Mouse (Mus musculus) heart, embryonic 10.5 days (tissue): Measurements from ENCODE around the gene Ankrd55. TPM values are rescaled to one million over a fixed set of nuclear protein-coding genes. Genes with fewer than 3 reads are reported as not detected.
"Not testable (repeated sequence)": the region's sequence is repeated elsewhere in the genome, so short reads cannot be mapped to it uniquely, and the experiment has no call there.

ENCODE experiments used
- DNase-seq: peaks from one replicate; pipeline ENCODE4 v3.0.0-alpha.2; 2017; ENCODE audit warnings: low spot score
- H3K27ac ChIP-seq: fragments of 300-500 bp; sonication (generic); 2 replicates; pipeline ENCODE4 v1.5.1; 2016; ENCODE audit warnings: mild to moderate bottlenecking
- H3K27me3 ChIP-seq: fragments of 300-500 bp; sonication (generic); 2 replicates; pipeline ENCODE4 v1.6.1; 2016; ENCODE audit warnings: mild to moderate bottlenecking; ENCODE audit not compliant: poor library complexity, insufficient read depth, severe bottlenecking
- H3K36me3 ChIP-seq: fragments of 300-500 bp; sonication (generic); 2 replicates; pipeline ENCODE4 v1.6.1; 2016; ENCODE audit warnings: mild to moderate bottlenecking, moderate library complexity
- H3K4me1 ChIP-seq: fragments of 300-500 bp; sonication (generic); 2 replicates; pipeline ENCODE4 v1.6.1; 2016; ENCODE audit warnings: mild to moderate bottlenecking
- H3K4me3 ChIP-seq: fragments of 300-500 bp; sonication (generic); 2 replicates; pipeline ENCODE4 v1.5.1; 2016; ENCODE audit warnings: mild to moderate bottlenecking, moderate library complexity
- H3K9me3 ChIP-seq: fragments of 300-500 bp; sonication (generic); 2 replicates; pipeline ENCODE4 v1.6.1; 2016; ENCODE audit warnings: mild to moderate bottlenecking, moderate library complexity
- WGBS: fragments of 180-500 bp; shearing (Covaris S2); methylation state at CpG from one replicate; pipeline ENCODE4 v1.1.7; 2016; 5-methylcytosine and 5-hydroxymethylcytosine counted together
- polyA plus RNA-seq: library from polyadenylated mRNA; unstranded; fragments of >200 nt; fragmentation: Nextera tagmentation; extraction: Ambion mirVana; gene quantifications from 2 replicates; pipeline ENCODE4 v1.2.1, GENCODE M21; 2016

Ankrd55 gene
- polyA plus RNA-seq, 1 experiment from 2014 or later, result not detected

DNA sequence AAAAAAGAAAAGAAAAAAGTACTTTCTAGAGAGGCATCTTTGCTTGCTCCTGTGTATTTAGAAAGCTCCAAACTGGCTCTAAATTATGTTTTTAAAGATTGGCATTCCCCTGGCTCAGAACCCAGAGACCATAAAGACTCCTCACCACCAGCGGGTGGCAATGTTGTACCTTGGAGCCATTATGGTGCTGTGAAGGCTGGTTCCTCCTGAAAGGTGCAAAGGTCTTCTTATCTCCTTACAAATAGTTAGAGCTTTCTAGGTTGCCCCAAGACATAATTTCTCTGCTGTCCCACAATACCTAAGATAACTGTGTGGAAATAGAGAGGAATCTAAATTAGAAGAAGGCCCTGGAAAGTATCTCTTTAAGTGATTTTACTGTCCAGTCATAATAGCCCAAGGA lies 20.4 kb downstream of the Ankrd55 start:
- no peak for DNase-seq
- no peaks in the 10 kb centered on the region for H3K27me3 ChIP-seq
- H3K36me3 ChIP-seq, result no peaks in the 10 kb centered on the region
- WGBS, result 8% methylated on average over 1 of the region's 1 CpGs
- H3K27ac ChIP-seq, result no peak overlapping the region
- no peaks in the 10 kb centered on the region for H3K9me3 ChIP-seq
- no peak overlapping the region for H3K4me3 ChIP-seq
- H3K4me1 ChIP-seq, result 0 out of 2 replicates have a peak, but pooled peaks cover 13% of the 10 kb centered on the region

DNA sequence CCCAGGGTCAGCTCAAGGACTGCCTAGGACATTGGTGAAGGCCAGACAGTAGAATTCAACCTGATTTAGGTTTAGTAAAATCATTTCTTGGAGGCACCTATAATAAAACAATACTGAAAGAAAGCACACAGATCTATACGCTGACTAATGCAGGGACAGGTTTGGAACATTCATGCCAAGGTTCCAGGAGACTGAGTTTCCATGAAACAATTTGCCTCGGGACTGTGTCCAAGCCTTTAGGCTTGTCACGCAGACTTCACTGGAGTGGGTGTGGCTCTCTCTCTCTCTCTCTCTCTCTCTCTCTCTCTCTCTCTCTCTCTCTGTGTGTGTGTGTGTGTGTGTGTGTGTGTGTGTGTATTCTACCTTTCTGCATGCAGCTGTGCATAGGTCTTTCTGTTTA lies 23.4 kb downstream of the Ankrd55 start:
- not testable (repeated sequence) for H3K9me3 ChIP-seq, DNase-seq, H3K36me3 ChIP-seq, H3K4me3 ChIP-seq, H3K27me3 ChIP-seq
- Histone ChIP-seq H3K27ac (0 out of 2 replicates have a peak overlapping the region, but pooled peaks have one; percentile 10), H3K4me1 (0 out of 2 replicates have a peak, but pooled peaks cover 13% of the 10 kb centered on the region)
- WGBS, result 50% methylated on average over 3 of the region's 3 CpGs

DNA sequence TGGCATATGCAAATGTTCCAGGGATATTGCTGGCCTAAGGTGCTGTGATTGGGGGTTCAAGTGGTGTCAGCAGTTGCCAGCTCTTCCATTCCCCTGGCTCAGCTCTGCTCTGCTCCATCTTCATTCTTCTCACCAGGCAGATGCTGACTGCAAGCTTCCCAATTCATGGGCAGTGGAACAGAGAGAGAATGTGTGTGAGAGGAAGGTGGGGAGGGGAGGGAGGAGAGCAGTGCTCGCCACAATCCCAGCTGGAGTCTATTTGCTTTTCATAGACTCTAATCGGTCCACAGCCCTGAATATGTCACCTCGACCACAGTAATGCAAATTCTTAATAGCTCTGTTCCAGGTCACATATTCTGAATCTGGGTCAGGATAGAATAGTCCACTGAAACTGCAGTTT lies 27.2 kb downstream of the Ankrd55 start:
- H3K4me1 ChIP-seq, result 0 out of 2 replicates have a peak, but pooled peaks cover 11% of the 10 kb centered on the region
- H3K36me3 ChIP-seq, result no peaks in the 10 kb centered on the region
- H3K9me3 ChIP-seq, result no peaks in the 10 kb centered on the region
- WGBS, result 65% methylated on average over 3 of the region's 3 CpGs
- no peaks in the 10 kb centered on the region for H3K27me3 ChIP-seq
- no peak overlapping the region for H3K4me3 ChIP-seq
- no peak overlapping the region for H3K27ac ChIP-seq
- no peak for DNase-seq

DNA sequence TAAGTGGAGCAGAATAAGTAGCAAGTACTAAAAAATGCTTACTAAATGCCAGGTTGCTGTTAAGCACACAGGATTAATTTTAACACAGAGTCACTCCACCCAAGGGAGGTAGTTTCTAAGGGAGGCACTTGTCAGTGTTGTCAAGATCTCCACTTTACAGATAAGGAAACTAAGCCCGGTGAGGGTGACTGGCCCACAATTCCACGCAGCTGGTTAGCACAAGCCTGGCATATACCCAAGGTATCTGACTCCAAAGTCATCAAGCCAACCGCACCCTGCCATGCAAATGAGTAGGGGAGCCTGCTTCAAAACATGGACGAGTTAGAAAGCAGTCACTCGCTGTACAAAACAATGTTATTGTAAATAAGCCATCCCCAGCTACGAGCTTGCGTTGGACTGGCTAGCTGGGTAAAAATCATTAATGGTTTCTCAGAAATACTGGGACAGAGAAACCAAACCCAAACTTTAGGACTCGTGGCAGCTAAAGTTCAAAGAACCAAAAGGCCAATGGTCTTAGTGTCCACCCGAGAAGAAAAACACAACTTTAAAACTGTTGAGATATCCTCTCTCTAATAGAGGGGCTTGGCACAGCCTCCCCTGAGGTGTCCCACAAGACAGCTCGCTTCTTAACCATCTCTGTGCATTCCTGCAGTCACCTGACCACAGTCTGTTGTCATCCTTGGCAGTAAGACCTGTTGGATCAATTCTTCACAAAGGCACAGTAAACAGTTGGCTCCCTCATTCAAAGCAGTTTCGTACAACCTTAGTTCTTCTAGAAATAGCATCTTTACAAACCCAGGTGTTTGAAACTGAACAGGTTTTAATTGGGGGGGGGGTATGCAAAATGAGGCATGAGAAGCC lies 28.6 kb downstream of the Ankrd55 start:
- no peak for DNase-seq
- no peak overlapping the region for H3K27ac ChIP-seq

DNA sequence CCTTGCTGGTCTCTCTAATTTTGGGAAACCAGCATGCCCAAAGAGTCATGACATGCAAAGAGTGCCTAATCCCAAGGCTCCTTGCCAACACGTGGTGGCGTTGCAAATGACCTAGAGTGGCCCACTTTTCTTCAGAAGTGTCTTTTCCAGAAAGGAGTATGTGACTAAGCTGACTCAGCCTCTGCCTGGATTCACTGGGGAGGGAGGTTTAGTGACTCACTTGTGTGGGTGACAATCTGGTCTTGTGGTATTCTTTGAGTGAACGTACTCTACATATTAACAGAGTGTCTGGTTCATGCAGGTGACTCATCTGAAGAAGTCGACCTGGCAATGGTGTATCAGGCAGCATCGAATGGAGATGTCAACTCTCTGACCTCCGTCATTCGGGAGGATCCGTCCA lies 29.9 kb downstream of the Ankrd55 start:
- Histone ChIP-seq H3K27me3 (no peaks in the 10 kb centered on the region), H3K4me1 (no peaks in the 10 kb centered on the region), H3K9me3 (no peaks in the 10 kb centered on the region), H3K27ac (no peak overlapping the region), H3K36me3 (no peaks in the 10 kb centered on the region), H3K4me3 (no peak overlapping the region)
- WGBS, result 83% methylated on average over 8 of the region's 8 CpGs
- no peak for DNase-seq

More for the DNA sequence above, 28.6 kb downstream of the Ankrd55 start:
- no peaks in the 10 kb centered on the region for H3K9me3 ChIP-seq
- WGBS, result 64% methylated on average over 11 of the region's 11 CpGs
- no peaks in the 10 kb centered on the region for H3K36me3 ChIP-seq
- no peaks in the 10 kb centered on the region for H3K27me3 ChIP-seq
- H3K4me1 ChIP-seq, result 0 out of 2 replicates have a peak, but pooled peaks cover 1% of the 10 kb centered on the region
- H3K4me3 ChIP-seq, result no peak overlapping the region

DNA sequence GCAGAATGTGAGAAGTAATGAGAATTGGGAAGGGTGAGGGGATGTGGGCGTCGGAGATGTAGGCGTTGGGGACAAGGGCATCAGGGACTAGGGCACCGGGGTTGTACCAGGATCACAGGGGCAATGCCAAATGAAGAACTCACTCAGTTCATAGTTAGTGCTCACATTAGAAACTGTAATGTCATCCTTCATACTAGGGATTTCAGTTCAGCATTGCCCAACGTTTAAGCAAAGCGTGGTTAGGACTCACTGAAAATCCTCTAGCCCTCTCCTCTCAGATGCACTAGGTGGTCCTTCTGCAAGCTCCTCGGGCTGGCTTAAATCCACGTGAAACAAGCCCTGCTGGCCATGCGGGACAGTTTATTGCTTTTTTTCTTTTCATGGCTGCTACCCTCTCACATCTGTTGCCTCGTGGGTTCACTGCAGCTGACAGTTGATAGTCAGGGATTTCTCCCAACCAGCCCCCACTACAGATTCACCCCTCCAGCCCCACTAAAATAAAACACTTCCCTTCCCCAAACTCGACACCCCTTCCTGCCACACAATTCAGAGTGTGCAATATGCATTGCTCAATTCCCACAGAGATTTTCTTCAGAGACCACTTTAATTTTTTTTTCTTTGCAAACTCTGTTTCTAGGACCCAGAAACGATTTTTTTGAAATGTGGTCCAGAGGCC lies 35.5 kb downstream of the Ankrd55 start:
- H3K27ac ChIP-seq, result no peak overlapping the region
- H3K27me3 ChIP-seq, result no peaks in the 10 kb centered on the region
- no peaks in the 10 kb centered on the region for H3K36me3 ChIP-seq
- no peak overlapping the region for H3K4me3 ChIP-seq
- H3K4me1 ChIP-seq, result no peaks in the 10 kb centered on the region; the same call in 1 of the 2 replicates
- DNase-seq, result no peak
- no peaks in the 10 kb centered on the region for H3K9me3 ChIP-seq
- WGBS, result 72% methylated on average over 12 of the region's 12 CpGs

DNA sequence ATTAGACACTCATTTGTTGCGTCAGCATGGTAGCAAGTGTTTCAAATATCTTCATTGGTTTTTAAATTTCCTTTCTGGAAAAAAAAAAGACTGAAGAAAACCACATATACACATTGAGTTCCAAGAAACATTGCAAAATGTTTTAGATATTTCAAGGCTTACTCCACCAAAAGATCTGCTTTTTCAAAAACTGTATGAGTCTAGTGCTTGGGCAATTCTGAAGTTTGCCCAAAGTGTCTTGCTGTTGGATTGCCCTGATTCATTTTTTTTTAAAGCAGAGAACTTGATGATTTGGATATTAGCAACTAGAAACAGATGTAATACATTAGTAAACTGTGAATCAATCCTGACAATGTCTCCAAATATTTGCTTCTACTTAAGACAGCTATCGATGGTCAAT lies 36.9 kb downstream of the Ankrd55 start:
- Histone ChIP-seq H3K4me1 (no peaks in the 10 kb centered on the region; the same call in 1 of the 2 replicates), H3K27me3 (no peaks in the 10 kb centered on the region), H3K27ac (no peak overlapping the region), H3K4me3 (no peak overlapping the region), H3K36me3 (no peaks in the 10 kb centered on the region), H3K9me3 (no peaks in the 10 kb centered on the region)
- DNase-seq, result no peak
- WGBS, result 89% methylated on average over 2 of the region's 2 CpGs

DNA sequence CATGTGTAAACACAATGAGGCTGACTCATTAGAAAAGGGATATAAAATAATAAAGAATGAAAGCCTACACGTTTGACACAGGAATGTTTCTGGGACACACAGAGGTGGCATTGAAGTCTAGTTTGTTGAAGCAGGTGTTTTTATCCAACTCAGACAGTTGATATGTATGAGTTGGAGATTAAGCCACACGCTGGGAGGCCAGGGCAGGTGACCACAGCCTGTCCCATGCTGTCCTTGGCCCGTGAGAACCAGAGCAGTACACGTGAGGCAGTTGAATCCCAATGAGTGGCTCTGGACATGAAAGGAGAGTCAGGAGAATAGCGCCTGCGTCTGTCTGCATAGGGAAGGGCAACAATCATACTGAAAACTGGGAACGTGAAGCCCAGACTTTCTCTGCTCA lies 38.2 kb downstream of the Ankrd55 start:
- WGBS, result 82% methylated on average over 7 of the region's 7 CpGs
- H3K4me3 ChIP-seq, result no peak overlapping the region
- H3K4me1 ChIP-seq, result peaks cover 6% of the 10 kb centered on the region
- H3K27ac ChIP-seq, result no peak overlapping the region
- no peak for DNase-seq
- H3K36me3 ChIP-seq, result no peaks in the 10 kb centered on the region
- no peaks in the 10 kb centered on the region for H3K27me3 ChIP-seq
- H3K9me3 ChIP-seq, result no peaks in the 10 kb centered on the region

DNA sequence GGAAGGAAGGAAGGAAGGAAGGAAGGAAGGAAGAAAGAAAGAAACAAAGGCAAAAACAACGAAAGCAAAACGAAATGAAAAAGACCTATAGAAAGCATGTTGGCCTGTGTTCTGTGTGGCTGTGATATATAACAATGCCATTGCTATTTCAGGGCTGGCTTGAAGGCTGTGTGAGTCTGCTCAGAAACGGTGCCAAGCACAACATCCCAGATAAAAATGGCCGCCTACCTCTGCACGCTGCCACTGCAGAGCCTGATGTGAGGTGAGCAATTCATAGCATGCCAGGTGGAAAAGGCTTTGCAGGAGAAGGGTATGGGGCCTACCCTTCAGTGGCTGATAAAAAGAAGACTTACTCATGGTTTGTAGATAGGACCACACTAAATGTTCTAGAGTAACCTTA lies 38.7 kb downstream of the Ankrd55 start:
- Histone ChIP-seq H3K4me3 (no peak overlapping the region), H3K4me1 (peaks cover 12% of the 10 kb centered on the region), H3K36me3 (no peaks in the 10 kb centered on the region), H3K27me3 (no peaks in the 10 kb centered on the region), H3K27ac (0 out of 2 replicates have a peak overlapping the region, but pooled peaks have one; percentile 3), H3K9me3 (no peaks in the 10 kb centered on the region)
- no peak for DNase-seq
- 72% methylated on average over 5 of the region's 5 CpGs for WGBS

DNA sequence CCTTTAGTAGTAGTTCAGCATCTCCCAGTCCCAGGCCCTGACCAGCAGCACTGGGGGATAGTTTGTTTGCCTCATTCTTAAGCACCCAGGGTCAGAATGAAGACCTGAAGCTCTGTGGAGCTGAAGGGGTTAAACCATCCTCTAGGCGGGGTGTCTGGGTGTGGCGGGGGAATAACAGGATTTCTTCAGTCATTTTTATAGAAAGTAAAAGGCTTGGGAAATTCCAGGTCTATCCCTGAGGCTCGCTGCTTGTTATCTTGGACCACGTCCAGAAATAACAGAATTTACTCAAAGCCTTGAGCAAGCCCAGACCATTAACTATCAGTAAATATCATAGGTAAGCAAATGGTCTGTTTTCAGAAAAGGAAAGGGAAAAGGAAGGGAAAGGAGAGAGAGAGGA lies 39.3 kb downstream of the Ankrd55 start:
- DNase-seq, result no peak
- 42% methylated on average over 4 of the region's 4 CpGs for WGBS
- H3K36me3 ChIP-seq, result no peaks in the 10 kb centered on the region
- H3K9me3 ChIP-seq, result no peaks in the 10 kb centered on the region
- no peaks in the 10 kb centered on the region for H3K27me3 ChIP-seq
- peaks cover 17% of the 10 kb centered on the region for H3K4me1 ChIP-seq
- H3K4me3 ChIP-seq, result no peak overlapping the region
- 0 out of 2 replicates have a peak overlapping the region, but pooled peaks have one; percentile 3 for H3K27ac ChIP-seq

DNA sequence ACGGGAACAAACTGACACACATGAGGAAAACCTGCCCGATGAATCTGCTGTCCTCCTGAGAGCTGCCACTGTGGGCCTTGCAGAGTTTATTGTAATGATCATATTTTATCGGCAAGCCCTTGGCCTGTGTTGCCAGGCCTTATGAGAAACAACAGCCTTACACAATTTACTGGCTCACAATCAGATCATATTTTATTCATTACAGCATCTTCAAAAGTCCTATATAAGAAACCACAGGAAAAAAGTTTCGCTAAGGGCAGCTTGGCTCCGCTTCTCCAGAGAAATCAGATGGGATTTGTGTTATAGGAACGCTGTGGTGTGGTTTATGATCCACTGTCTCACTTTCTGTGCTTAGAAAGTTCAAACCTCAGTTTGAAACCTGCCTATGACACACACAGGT lies 42.0 kb downstream of the Ankrd55 start:
- H3K4me3 ChIP-seq, result no peak overlapping the region
- no peak overlapping the region for H3K27ac ChIP-seq
- no peaks in the 10 kb centered on the region for H3K27me3 ChIP-seq
- DNase-seq, result no peak
- WGBS, result 88% methylated on average over 6 of the region's 6 CpGs
- H3K9me3 ChIP-seq, result no peaks in the 10 kb centered on the region
- H3K36me3 ChIP-seq, result no peaks in the 10 kb centered on the region
- H3K4me1 ChIP-seq, result peaks cover 30% of the 10 kb centered on the region

DNA sequence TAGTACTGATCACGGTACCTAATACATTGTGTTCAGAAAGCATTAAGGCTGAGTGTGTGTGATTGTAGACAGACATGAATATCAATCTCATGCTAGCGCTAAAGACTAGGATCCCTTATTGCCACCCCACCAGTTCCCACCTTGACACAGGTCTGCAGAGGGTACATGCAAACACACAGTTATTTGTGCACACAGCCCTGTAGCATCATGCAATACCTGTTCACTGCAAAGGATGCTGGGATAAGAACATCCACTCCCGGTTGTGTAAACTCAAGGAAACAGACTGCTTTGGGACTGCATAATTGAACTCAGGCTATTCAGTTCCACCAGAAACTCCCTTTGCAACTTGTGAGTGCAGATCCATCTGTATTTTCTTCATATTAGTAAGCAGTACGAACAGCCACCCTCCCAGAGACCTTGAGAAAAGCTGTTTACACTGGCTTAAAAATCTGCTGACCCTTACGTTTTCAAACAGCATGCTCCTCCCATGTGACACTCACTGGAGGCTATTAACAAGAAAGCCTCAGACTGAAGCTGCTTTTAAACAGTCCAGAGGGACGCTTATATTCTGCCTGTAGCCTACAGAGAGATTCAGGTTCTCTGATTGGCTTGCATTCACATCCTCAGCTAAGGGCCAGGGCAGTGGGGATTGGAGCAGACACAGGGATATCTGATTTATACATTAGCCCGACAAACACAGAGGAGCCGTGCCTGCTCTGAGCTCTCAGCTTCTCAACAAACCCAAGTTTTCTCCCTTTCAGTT lies 42.8 kb downstream of the Ankrd55 start:
- WGBS, result 53% methylated on average over 8 of the region's 8 CpGs
- H3K27me3 ChIP-seq, result no peaks in the 10 kb centered on the region
- H3K36me3 ChIP-seq, result no peaks in the 10 kb centered on the region
- peak overlapping the region; percentile 53; the same call in 1 of the 2 replicates for H3K27ac ChIP-seq
- no peaks in the 10 kb centered on the region for H3K9me3 ChIP-seq
- H3K4me1 ChIP-seq, result peaks cover 30% of the 10 kb centered on the region
- DNase-seq, result no peak
- H3K4me3 ChIP-seq, result no peak overlapping the region
